Mouse (Mus musculus) midbrain, embryonic 14.5 days (tissue): ENCODE results near the gene Itga6. TPM values are rescaled to one million over a fixed set of nuclear protein-coding genes. Genes with fewer than 3 reads are reported as not detected.

ENCODE experiments used
- ATAC-seq: fragments of 200-750 bp; cut with Nextera tagmentation; 2 replicates; pipeline ENCODE4 v1.8.0; 2017; ENCODE audit warnings: moderate number of reproducible peaks, moderate library complexity; ENCODE audit not compliant: low FRiP score, low TSS enrichment
- DNase-seq: peaks from one replicate; pipeline ENCODE4 v3.0.0-alpha.2; 2015
- H3K27ac ChIP-seq: fragments of 300-500 bp; sonication (generic); replicated peaks from 2 replicates; pipeline ENCODE4 v1.5.1; 2014; ENCODE audit warnings: mild to moderate bottlenecking, low read depth, low read length, moderate library complexity
- H3K27me3 ChIP-seq: fragments of 300-500 bp; sonication (generic); 2 replicates; pipeline ENCODE4 v1.6.1; 2014; ENCODE audit warnings: low read length, control low read depth, mixed read lengths; ENCODE audit not compliant: control insufficient read depth, insufficient read depth
- H3K36me3 ChIP-seq: fragments of 300-500 bp; sonication (generic); 2 replicates; pipeline ENCODE4 v1.6.1; 2014; ENCODE audit warnings: low read length, control low read depth; ENCODE audit not compliant: control insufficient read depth, insufficient read depth
- H3K4me1 ChIP-seq: fragments of 300-500 bp; sonication (generic); 2 replicates; pipeline ENCODE4 v1.6.1; 2014; ENCODE audit warnings: mild to moderate bottlenecking, antibody characterized with exemption, low read length, control low read depth; ENCODE audit not compliant: control insufficient read depth, insufficient read depth
- H3K4me2 ChIP-seq: fragments of 300-500 bp; sonication (generic); 2 replicates; pipeline ENCODE4 v1.6.1; 2014; ENCODE audit warnings: mild to moderate bottlenecking, low read length, moderate library complexity
- H3K4me3 ChIP-seq: fragments of 300-500 bp; sonication (generic); replicated peaks from 2 replicates; pipeline ENCODE4 v1.5.1; 2014; ENCODE audit warnings: low read depth, low read length
- H3K9ac ChIP-seq: fragments of 300-500 bp; sonication (generic); replicated peaks from 2 replicates; pipeline ENCODE4 v1.6.1; 2014; ENCODE audit warnings: mild to moderate bottlenecking, low read length, moderate library complexity
- H3K9me3 ChIP-seq: fragments of 300-500 bp; sonication (generic); 2 replicates; pipeline ENCODE4 v1.6.1; 2016; ENCODE audit warnings: low read length, control low read depth, mixed read lengths; ENCODE audit not compliant: control insufficient read depth
- WGBS: fragments of 180-500 bp; shearing (Covaris S2); extraction: QIAGEN DNeasy Blood & Tissue Kit; methylation state at CpG from one replicate; pipeline ENCODE4 v1.1.7; 2014; 5-methylcytosine and 5-hydroxymethylcytosine counted together
- polyA plus RNA-seq: library from polyadenylated mRNA; unstranded; fragments of >200 nt; fragmentation: Nextera tagmentation; extraction: Ambion mirVana; gene quantifications from 2 replicates; pipeline ENCODE4 v1.2.1, GENCODE M21; 2014

Itga6 gene
- polyA plus RNA-seq, 1 experiment from 2014 or later: 21.6 TPM

DNA sequence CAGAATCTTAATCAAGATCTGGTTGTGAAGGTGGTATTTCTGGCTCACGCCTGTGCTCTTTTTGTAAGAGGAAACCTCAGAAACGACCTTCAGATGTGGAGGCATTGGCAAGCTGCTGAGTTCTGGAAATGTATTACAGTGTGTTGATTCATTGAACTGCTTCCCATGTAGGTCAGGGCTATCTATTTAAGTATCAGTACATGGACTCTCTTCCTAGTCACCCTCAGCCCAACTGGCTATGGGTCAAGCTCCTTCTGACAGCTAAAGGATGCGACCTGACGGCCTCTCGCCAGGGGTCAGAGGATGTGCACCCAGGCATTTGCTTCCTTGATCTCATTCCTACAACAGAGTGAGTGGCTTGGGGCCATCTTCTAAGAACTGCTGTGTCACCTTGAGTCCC is 45.3 kb downstream of the Itga6 start:
- no peak overlapping the region for H3K4me2 ChIP-seq
- H3K27me3 ChIP-seq: no peaks in the 10 kb centered on the region
- no peak overlapping the region for H3K27ac ChIP-seq
- H3K9me3 ChIP-seq: no peaks in the 10 kb centered on the region
- H3K4me1 ChIP-seq: 0 out of 2 replicates have a peak, but pooled peaks cover 12% of the 10 kb centered on the region
- ATAC-seq (no peak), DNase-seq (no peak)
- WGBS: 88% methylated on average over 5 of the region's 5 CpGs
- no peak overlapping the region for H3K9ac ChIP-seq
- H3K4me3 ChIP-seq: no peak overlapping the region
- H3K36me3 ChIP-seq: no peaks in the 10 kb centered on the region

DNA sequence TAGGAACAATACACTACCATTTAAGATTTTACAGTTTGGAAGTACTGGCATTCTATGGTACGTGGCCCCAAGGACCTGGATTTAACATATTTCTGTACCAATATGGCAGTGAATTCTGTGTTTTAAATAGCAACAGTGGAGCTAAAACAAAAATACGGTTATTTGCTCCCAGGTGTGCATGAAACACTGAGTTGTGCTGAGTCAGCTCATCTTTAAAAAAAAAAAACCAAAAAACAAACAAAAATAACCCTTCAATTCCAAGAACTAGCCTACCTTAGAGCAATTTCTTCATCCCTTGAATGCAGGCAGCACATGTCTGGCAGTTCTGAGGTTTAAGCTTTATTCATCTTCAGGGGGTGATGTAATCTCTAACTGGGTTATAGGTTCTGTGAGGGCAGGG is 45.8 kb downstream of the Itga6 start:
- Histone ChIP-seq H3K27me3 (no peaks in the 10 kb centered on the region), H3K4me3 (no peak overlapping the region), H3K27ac (no peak overlapping the region), H3K4me1 (0 out of 2 replicates have a peak, but pooled peaks cover 12% of the 10 kb centered on the region), H3K4me2 (no peak overlapping the region), H3K9ac (no peak overlapping the region), H3K36me3 (no peaks in the 10 kb centered on the region), H3K9me3 (no peaks in the 10 kb centered on the region)
- ATAC-seq: no peak
- no peak for DNase-seq
- WGBS: 93% methylated on average over 2 of the region's 2 CpGs

DNA sequence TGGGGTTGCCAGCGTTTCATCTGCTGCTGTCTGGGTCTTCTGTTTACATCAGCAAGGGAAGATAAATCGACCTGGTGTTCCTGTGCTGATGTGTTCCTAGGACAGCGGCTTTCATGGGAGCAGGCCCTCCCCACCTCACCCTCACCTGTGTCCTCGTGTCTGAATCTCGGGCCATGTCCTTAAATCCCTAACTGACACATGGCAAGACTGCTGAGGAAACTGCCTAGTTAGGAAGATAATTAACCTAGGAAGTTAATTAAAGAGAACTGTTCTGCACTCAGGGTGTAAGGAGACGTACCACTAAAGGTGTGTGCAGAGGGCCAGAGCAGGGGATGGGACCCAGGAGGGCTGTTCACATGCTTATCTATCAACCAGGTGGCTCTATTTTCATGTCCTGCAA is 48.7 kb downstream of the Itga6 start:
- 80% methylated on average over 6 of the region's 6 CpGs for WGBS
- no peak for DNase-seq
- H3K4me1 ChIP-seq: no peaks in the 10 kb centered on the region
- no peak overlapping the region for H3K27ac ChIP-seq
- no peak overlapping the region for H3K4me3 ChIP-seq
- H3K9ac ChIP-seq: no peak overlapping the region
- no peaks in the 10 kb centered on the region for H3K9me3 ChIP-seq
- no peaks in the 10 kb centered on the region for H3K27me3 ChIP-seq
- H3K4me2 ChIP-seq: no peak overlapping the region
- H3K36me3 ChIP-seq: no peaks in the 10 kb centered on the region
- no peak for ATAC-seq

DNA sequence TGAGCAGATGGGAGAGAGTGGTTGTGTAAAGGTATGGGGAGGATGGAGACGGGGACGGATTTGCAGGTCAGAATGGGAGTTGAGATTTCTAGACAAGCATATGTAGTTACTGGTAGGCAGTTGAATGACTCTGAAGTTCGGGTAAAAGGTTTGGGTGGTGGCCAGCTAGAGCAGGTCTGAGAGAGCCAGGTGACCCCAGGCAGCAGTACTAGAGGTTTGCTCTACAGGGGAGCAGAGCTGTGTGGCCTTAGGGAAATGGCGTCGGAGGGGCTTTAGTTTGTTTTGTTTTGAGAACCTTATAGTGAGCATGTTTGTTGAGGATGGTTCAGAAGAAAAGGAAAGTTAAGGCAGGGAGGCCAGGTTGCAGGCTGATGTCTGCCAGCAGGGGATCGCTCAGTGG is 51.4 kb downstream of the Itga6 start:
- no peak overlapping the region for H3K4me2 ChIP-seq
- H3K36me3 ChIP-seq: no peaks in the 10 kb centered on the region
- no peak overlapping the region for H3K4me3 ChIP-seq
- no peak overlapping the region for H3K27ac ChIP-seq
- no peaks in the 10 kb centered on the region for H3K9me3 ChIP-seq
- H3K9ac ChIP-seq: no peak overlapping the region
- 79% methylated on average over 6 of the region's 6 CpGs for WGBS
- no peaks in the 10 kb centered on the region for H3K27me3 ChIP-seq
- no peak for ATAC-seq
- DNase-seq: no peak
- H3K4me1 ChIP-seq: no peaks in the 10 kb centered on the region

DNA sequence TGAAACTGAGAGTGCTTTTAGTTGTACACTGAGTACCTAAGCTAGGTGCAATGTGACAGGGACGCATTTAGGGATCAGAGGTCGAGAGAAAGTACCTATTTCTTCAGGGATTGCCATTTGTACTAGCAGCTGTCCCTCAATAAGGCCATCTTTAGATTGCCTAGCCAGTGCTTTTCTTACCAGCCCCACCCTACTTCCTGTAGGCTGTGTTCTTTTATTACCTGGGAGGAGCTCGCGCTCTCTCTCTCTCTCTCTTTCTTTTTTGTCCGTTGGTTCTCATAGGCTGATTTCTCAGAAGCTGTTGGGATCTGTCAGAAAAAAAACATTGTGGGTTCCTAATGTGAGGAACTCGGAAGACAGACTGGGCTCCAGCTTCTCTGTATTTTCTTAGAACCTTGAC is 55.4 kb downstream of the Itga6 start:
- Histone ChIP-seq H3K36me3 (no peaks in the 10 kb centered on the region), H3K27me3 (no peaks in the 10 kb centered on the region), H3K4me3 (no peak overlapping the region), H3K4me1 (no peaks in the 10 kb centered on the region), H3K4me2 (no peak overlapping the region), H3K27ac (no peak overlapping the region), H3K9me3 (no peaks in the 10 kb centered on the region), H3K9ac (no peak overlapping the region)
- WGBS: 80% methylated on average over 6 of the region's 6 CpGs
- ATAC-seq (no peak), DNase-seq (no peak)

DNA sequence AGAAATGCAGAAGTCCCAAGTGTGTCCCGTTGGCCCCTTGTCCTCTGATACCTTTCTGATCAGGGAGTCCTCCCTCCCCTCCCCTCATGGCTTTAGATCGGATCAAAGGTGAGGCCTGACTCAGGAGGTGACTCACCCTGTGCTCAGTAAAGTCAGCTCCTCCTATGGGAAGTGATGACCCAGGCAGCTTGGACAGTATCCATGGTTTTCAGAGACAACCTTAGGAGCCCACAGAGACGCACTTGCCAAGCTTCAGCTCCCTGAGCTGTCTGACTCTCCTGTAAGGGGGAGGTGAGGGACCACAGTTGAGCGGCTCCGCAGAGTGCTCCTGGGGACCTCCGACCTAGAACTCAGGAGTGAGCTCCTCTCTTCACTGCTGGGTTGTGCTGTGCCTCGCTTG is 56.3 kb downstream of the Itga6 start:
- ATAC-seq (no peak), DNase-seq (no peak)
- no peaks in the 10 kb centered on the region for H3K4me1 ChIP-seq
- WGBS: 73% methylated on average over 7 of the region's 7 CpGs
- no peak overlapping the region for H3K4me2 ChIP-seq
- no peaks in the 10 kb centered on the region for H3K36me3 ChIP-seq
- H3K9me3 ChIP-seq: no peaks in the 10 kb centered on the region
- no peak overlapping the region for H3K4me3 ChIP-seq
- no peaks in the 10 kb centered on the region for H3K27me3 ChIP-seq
- H3K27ac ChIP-seq: no peak overlapping the region
- H3K9ac ChIP-seq: no peak overlapping the region

DNA sequence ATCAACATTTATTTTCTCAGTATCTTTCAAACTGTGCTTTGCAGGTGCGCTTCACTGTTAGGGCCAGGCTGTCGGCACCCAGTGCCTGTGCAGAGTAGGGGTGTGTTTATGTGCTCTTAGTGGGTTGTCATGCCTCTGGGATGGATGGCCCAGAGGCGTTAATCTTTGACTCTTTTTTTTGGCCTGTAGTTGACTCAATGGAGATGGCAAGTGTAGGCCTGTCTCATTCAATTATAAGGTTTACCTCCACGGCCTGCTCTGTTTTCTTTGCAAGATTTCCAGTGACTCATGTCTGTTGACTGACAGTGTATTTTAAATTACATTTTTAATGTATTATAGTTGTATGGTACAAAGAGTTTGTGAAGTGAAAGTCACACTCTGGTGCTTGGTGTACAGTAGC is 56.7 kb downstream of the Itga6 start:
- 83% methylated on average over 4 of the region's 4 CpGs for WGBS
- no peaks in the 10 kb centered on the region for H3K4me1 ChIP-seq
- DNase-seq (no peak), ATAC-seq (no peak)
- H3K9me3 ChIP-seq: no peaks in the 10 kb centered on the region
- no peak overlapping the region for H3K9ac ChIP-seq
- no peak overlapping the region for H3K4me3 ChIP-seq
- no peak overlapping the region for H3K4me2 ChIP-seq
- H3K36me3 ChIP-seq: no peaks in the 10 kb centered on the region
- no peak overlapping the region for H3K27ac ChIP-seq
- no peaks in the 10 kb centered on the region for H3K27me3 ChIP-seq

DNA sequence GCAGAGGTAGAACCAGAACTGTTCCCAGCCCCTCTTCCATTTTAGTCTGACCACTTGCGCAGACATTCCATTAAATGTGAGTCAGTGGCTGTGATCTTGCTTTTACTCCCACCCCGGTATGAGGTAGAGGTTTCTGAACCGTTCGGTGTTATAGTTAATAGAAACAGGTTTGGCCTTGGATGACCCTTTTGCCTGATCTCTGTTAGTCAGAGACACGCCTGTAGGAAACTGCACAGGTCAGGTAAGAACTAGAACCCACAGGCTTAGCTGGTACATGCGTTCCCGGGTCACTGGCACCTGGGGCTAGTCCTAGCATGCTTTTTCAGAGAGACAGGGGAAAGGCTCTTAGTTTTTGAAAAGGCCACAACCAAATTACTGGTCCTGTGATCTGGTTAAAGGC is 59.7 kb downstream of the Itga6 start:
- ATAC-seq (no peak), DNase-seq (no peak)
- Histone ChIP-seq H3K4me3 (no peak overlapping the region), H3K27me3 (no peaks in the 10 kb centered on the region), H3K9ac (no peak overlapping the region), H3K4me1 (no peaks in the 10 kb centered on the region), H3K9me3 (no peaks in the 10 kb centered on the region), H3K27ac (no peak overlapping the region), H3K36me3 (no peaks in the 10 kb centered on the region), H3K4me2 (no peak overlapping the region)
- WGBS: 93% methylated on average over 7 of the region's 7 CpGs

DNA sequence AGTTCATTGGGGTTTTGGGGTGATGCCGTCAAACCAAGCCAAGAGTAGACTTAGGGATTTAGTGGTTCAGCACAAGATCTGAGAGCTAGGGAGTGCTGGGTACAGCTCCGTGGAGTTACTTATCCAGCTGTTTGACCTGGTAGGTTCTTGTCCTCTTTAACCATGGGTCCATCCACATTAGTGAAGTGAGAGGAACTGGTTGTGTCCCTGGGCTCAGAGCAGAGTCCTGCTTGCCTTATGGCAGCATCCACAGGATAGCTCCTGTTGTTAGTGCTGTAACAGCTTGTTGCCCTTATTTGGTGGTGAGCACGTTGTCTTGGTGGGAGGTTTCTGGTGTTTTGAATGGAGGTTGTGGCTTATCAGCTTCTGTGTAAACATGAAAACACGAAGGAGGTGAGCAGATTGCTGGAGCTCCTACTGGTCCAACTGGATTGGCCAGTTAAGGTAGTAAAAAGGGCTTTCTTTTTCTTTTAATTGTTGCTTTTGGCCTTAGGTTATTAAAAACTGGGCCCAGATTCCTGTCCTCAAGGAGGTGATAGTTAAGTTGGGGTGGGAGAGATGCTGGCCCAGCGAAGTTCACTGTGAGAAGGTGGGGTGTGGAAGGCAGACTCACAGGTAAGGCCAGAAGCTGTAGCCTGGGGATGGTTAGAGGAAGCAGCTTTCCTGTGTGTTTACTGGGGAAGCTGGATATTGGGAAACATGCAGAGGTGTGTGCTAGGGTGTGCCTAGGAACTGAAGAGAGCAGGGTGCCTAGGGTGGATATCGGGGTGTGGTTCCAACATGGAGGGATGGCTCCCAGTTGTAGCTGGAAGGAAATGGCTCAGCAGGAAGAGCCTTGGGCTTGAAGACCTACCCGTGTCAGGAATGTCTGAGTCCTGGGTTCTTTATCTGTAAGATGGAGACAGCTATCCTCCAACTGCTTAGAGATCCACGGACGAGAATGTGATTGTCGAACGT is 60.5 kb downstream of the Itga6 start:
- ATAC-seq (no peak), DNase-seq (no peak)
- Histone ChIP-seq H3K9ac (no peak overlapping the region), H3K4me3 (no peak overlapping the region), H3K4me2 (no peak overlapping the region), H3K27me3 (no peaks in the 10 kb centered on the region), H3K4me1 (no peaks in the 10 kb centered on the region), H3K27ac (no peak overlapping the region), H3K36me3 (no peaks in the 10 kb centered on the region), H3K9me3 (no peaks in the 10 kb centered on the region)
- 80% methylated on average over 11 of the region's 11 CpGs for WGBS
